Mouse (Mus musculus) CD4-positive, CD25-positive, alpha-beta regulatory T cell, adult 2 months (primary cell): ENCODE measurements around the gene Ppp1r12a.

ENCODE experiments used
- DNase-seq: peaks from one replicate; pipeline ENCODE4 v3.0.0-alpha.2; 2012; ENCODE audit warnings: low read depth, low spot score

Gene Ppp1r12a

GRCm38 (mm10) chr10:108333642-108334041 is 171.6 kb downstream of the Ppp1r12a start:
- peak; percentile 25 for DNase-seq
